ENCODE assay signal across 9 mouse cellular contexts in the genomic region with DNA sequence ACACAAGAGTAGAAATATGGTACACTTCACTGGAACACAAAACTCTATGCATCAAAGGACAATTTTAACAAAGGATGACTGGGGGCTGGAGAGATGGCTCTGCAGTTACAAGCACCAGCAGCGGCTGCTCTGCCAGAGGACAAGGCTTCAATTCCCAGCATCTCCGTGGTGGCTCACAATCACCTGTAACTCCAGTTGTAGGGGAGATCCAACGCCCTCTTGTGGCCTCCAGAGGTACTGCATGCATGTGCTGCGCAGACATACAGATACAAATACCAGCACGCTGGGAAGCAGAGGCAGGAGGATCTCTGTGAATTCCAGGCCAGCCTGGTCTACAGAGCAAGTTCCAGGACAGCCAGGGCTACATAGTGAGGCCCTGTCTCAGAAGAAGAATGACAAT. TPM values are rescaled to one million over a fixed set of nuclear protein-coding genes. Genes with fewer than 3 reads are reported as not detected.
DNase-seq lines count a peak whose midpoint lies in the region; ATAC-seq and TF ChIP-seq lines count a peak whose summit lies in the region.
"Had no signal": no experiment of that assay in that cellular context is flagged by ENCODE, and none has a peak within 500 bp of the region (broad histone marks: within the 10 kb centered on the region; RNA-seq: fewer than 3 reads in every experiment).

No protein-coding gene starts in this region.

- peaks cover 3% of the 10 kb centered on the region; the same call in 1 of the 2 replicates for H3K36me3 ChIP-seq in lung, postnatal 0 days (ENCODE audit: insufficient read depth, low read length)

- no peak for ATAC-seq in lung, postnatal 0 days

- H3K9ac ChIP-seq in lung, postnatal 0 days (replicated peaks; ENCODE audit: low read depth), result no peak overlapping the region
- H3K9ac ChIP-seq: limb, embryonic 15.5 days had no signal

- no peaks in the 10 kb centered on the region for H3K9me3 ChIP-seq in lung, postnatal 0 days (ENCODE audit: low read length)
- H3K9me3 ChIP-seq: limb, embryonic 15.5 days had no signal

- TF ChIP-seq CTCF in gastrocnemius, adult 2 months (IDR thresholded peaks at IDR 0.05), result peak; percentile 75
- TF ChIP-seq CTCF in lung, postnatal 0 days (IDR thresholded peaks at IDR 0.05), result peak; percentile 85

- peaks cover 6% of the 10 kb centered on the region; the same call in 1 of the 2 replicates for H3K4me1 ChIP-seq in lung, postnatal 0 days (ENCODE audit: insufficient read depth, low read depth, low read length)

- intact Hi-C loops in gastrocnemius, adult 2 months (cut with DNase I), result no loop called here
- intact Hi-C loops in gastrocnemius, postnatal 14 days (cut with DNase I; ENCODE audit: low total_unique reads), result loop anchor here (5.0 kb wide), 1 partner anchor 69 kb away; no protein-coding TSS in a partner anchor

- H3K4me2 ChIP-seq in lung, postnatal 0 days (replicated peaks; ENCODE audit: low read depth, low read length), result no peak overlapping the region
- H3K4me2 ChIP-seq: limb, embryonic 15.5 days had no signal

- 58% methylated on average over 5 of the region's 5 CpGs for WGBS in lung, postnatal 0 days

- no peaks in the 10 kb centered on the region for H3K27me3 ChIP-seq in lung, postnatal 0 days (replicated peaks; ENCODE audit: insufficient read depth, low read length)
- H3K27me3 ChIP-seq: limb, embryonic 15.5 days had no signal

- no peak for TF ChIP-seq EP300 in lung, postnatal 0 days (IDR thresholded peaks at IDR 0.05)

- H3K4me3 ChIP-seq in gastrocnemius, adult 2 months, result no peak overlapping the region
- H3K4me3 ChIP-seq in lung, postnatal 0 days (ENCODE audit: low read depth, low read length), result no peak overlapping the region
- H3K4me3 ChIP-seq: limb, embryonic 15.5 days had no signal

- H3K27ac ChIP-seq in gastrocnemius, adult 2 months, result no peak overlapping the region
- peak overlapping the region; percentile 73; the same call in 1 of the 2 replicates for H3K27ac ChIP-seq in lung, postnatal 0 days (ENCODE audit: low read length)

- no peak for DNase-seq in gastrocnemius, adult 2 months
- DNase-seq in gastrocnemius, postnatal 14 days, result no peak
- peak; percentile 39 for DNase-seq in 416B (ENCODE audit: low read depth)
- peak; percentile 37 for DNase-seq in c-Kit-positive CD71-positive TER-119-positive erythroid progenitor cells, embryonic 14.5 days (ENCODE audit: low spot score)
- no peak for DNase-seq in lung, postnatal 0 days (ENCODE audit: low spot score)
- DNase-seq in urinary bladder, adult 2 months (ENCODE audit: low spot score), result no peak
- no peak for DNase-seq in right cerebral cortex, postnatal 4 days
- no peak for DNase-seq in cerebellum, postnatal 4 days (ENCODE audit: low spot score in 2 of 2)

RNA-seq across cellular contexts. Expression of gene Sh3d21, which starts 6.7 kb away (rescaled TPM):
- 1 to 10 TPM in 1 of 2 experiments, under 1 TPM in 1; 0.97 to 1.2 TPM for total RNA-seq in gastrocnemius, adult 2 months (2021)
- 1 to 10 TPM; 1.1 to 1.2 TPM for total RNA-seq in gastrocnemius, postnatal 14 days (2021)
- polyA plus RNA-seq in lung, postnatal 0 days (2015; fragmentation: Nextera tagmentation; extraction: Ambion mirVana), result 23.3 and 30.7 TPM in 2 replicates
- polyA plus RNA-seq in urinary bladder, adult 2 months (2012; rRNA removed), result 10.1 and 11.8 TPM in 2 replicates

RNA-seq across cellular contexts. Expression of gene Eva1b, which starts 9.1 kb away (rescaled TPM):
- 1 to 10 TPM; 2.9 to 4.4 TPM for total RNA-seq in gastrocnemius, adult 2 months (2021)
- total RNA-seq in gastrocnemius, postnatal 14 days (2021), result 10 to 100 TPM; 16.2 to 16.6 TPM
- 151 TPM in 2 replicates for polyA plus RNA-seq in lung, postnatal 0 days (2015; fragmentation: Nextera tagmentation; extraction: Ambion mirVana)
- 64.1 and 68.0 TPM in 2 replicates for polyA plus RNA-seq in urinary bladder, adult 2 months (2012; rRNA removed)

RNA-seq across cellular contexts. Expression of gene Thrap3, which starts 45.9 kb away (rescaled TPM):
- total RNA-seq in gastrocnemius, adult 2 months (2021), result 100 to 1,000 TPM; 102 to 108 TPM
- total RNA-seq in gastrocnemius, postnatal 14 days (2021), result 10 to 100 TPM; 92.1 to 99.3 TPM
- 98.6 and 112 TPM in 2 replicates for polyA plus RNA-seq in lung, postnatal 0 days (2015; fragmentation: Nextera tagmentation; extraction: Ambion mirVana)
- polyA plus RNA-seq in urinary bladder, adult 2 months (2012; rRNA removed), result 111 and 130 TPM in 2 replicates

RNA-seq across cellular contexts. Expression of gene Stk40, which starts 52.9 kb away (rescaled TPM):
- total RNA-seq in gastrocnemius, adult 2 months (2021), result 100 to 1,000 TPM; 102 to 108 TPM
- 10 to 100 TPM; 25.1 to 41.9 TPM for total RNA-seq in gastrocnemius, postnatal 14 days (2021)
- polyA plus RNA-seq in lung, postnatal 0 days (2015; fragmentation: Nextera tagmentation; extraction: Ambion mirVana), result 26.7 and 30.6 TPM in 2 replicates
- polyA plus RNA-seq in urinary bladder, adult 2 months (2012; rRNA removed), result 26.3 and 40.8 TPM in 2 replicates

Comparison
In these comparisons a context has a peak if more than half of its experiments do, and no peak if none do; other contexts are left out.
1. DNase-seq: peak in 416B (single experiment) and c-Kit-positive CD71-positive TER-119-positive erythroid progenitor cells, embryonic 14.5 days (single experiment); none in gastrocnemius, adult 2 months (single experiment), gastrocnemius, postnatal 14 days (single experiment), lung, postnatal 0 days (single experiment), urinary bladder, adult 2 months (single experiment), right cerebral cortex, postnatal 4 days (single experiment) and cerebellum, postnatal 4 days (0 of 2).